Mouse (Mus musculus): ENCODE measurements around the gene Dnajb13. TPM values are rescaled to one million over a fixed set of nuclear protein-coding genes. Genes with fewer than 3 reads are reported as not detected.

The Dnajb13 gene
- total RNA-seq (2021), result under 1 TPM; 0.35 to 0.81 TPM

GRCm38 (mm10) chr7:100514573-100514972 is at the start of gene Dnajb13:
Gene Dnajb13 (minus strand): TSS chr7:100514960.
- peak in 1 of 2 experiments; percentile 12 for DNase-seq (ENCODE audit: extremely low spot score in 1 of 2, low spot score in 1 of 2)

GRCm38 (mm10) chr7:100561861-100562587 is 47.3 kb upstream of the Dnajb13 start:
- DNase-seq (ENCODE audit: extremely low spot score in 1 of 2, low spot score in 1 of 2), result no peak

GRCm38 (mm10) chr7:100559331-100559730 is 44.6 kb upstream of the Dnajb13 start:
- no peak for DNase-seq (ENCODE audit: extremely low spot score in 1 of 2, low spot score in 1 of 2)

- DNase-seq (ENCODE audit: extremely low spot score in 1 of 2, low spot score in 1 of 2), result no peak
These were observed 42.5 kb upstream of the Dnajb13 start for GRCm38 (mm10) chr7:100557241-100557640.

- peak; percentile 33 to 53 for DNase-seq (ENCODE audit: extremely low spot score in 1 of 2, low spot score in 1 of 2)
These were observed 40.7 kb upstream of the Dnajb13 start for GRCm38 (mm10) chr7:100555431-100555951.

GRCm38 (mm10) chr7:100554939-100555338 is 40.2 kb upstream of the Dnajb13 start:
- DNase-seq (ENCODE audit: extremely low spot score in 1 of 2, low spot score in 1 of 2), result no peak

- peak in 1 of 2 experiments; percentile 29 for DNase-seq (ENCODE audit: extremely low spot score in 1 of 2, low spot score in 1 of 2)
These were observed 35.7 kb upstream of the Dnajb13 start for GRCm38 (mm10) chr7:100550338-100551007.

- no peak for DNase-seq (ENCODE audit: extremely low spot score in 1 of 2, low spot score in 1 of 2)
These were observed 35.0 kb upstream of the Dnajb13 start for GRCm38 (mm10) chr7:100549796-100550195.

GRCm38 (mm10) chr7:100547631-100548030 is 32.9 kb upstream of the Dnajb13 start:
- DNase-seq (ENCODE audit: extremely low spot score in 1 of 2, low spot score in 1 of 2), result no peak

- no peak for DNase-seq (ENCODE audit: extremely low spot score in 1 of 2, low spot score in 1 of 2)
These were observed 29.7 kb upstream of the Dnajb13 start for GRCm38 (mm10) chr7:100544437-100544836.

GRCm38 (mm10) chr7:100539516-100539915 is 24.8 kb upstream of the Dnajb13 start:
- no peak for DNase-seq (ENCODE audit: extremely low spot score in 1 of 2, low spot score in 1 of 2)

GRCm38 (mm10) chr7:100537519-100537902 is 22.8 kb upstream of the Dnajb13 start:
- no peak for DNase-seq (ENCODE audit: extremely low spot score in 1 of 2, low spot score in 1 of 2)

GRCm38 (mm10) chr7:100536804-100537518 is 22.2 kb upstream of the Dnajb13 start, which contains the start of gene Coa4:
Gene Coa4 (plus strand): TSS chr7:100537071.
- peak; percentile 64 to 71 for DNase-seq (ENCODE audit: extremely low spot score in 1 of 2, low spot score in 1 of 2)

GRCm38 (mm10) chr7:100535831-100536230 is 21.1 kb upstream of the Dnajb13 start:
- no peak for DNase-seq (ENCODE audit: extremely low spot score in 1 of 2, low spot score in 1 of 2)

GRCm38 (mm10) chr7:100534216-100534615 is 19.5 kb upstream of the Dnajb13 start:
- DNase-seq (ENCODE audit: extremely low spot score in 1 of 2, low spot score in 1 of 2), result no peak

- DNase-seq (ENCODE audit: extremely low spot score in 1 of 2, low spot score in 1 of 2), result no peak
These were observed 18.7 kb upstream of the Dnajb13 start for GRCm38 (mm10) chr7:100533503-100533902.

- no peak for DNase-seq (ENCODE audit: extremely low spot score in 1 of 2, low spot score in 1 of 2)
These were observed 16.0 kb upstream of the Dnajb13 start for GRCm38 (mm10) chr7:100530766-100531165.

- DNase-seq (ENCODE audit: extremely low spot score in 1 of 2, low spot score in 1 of 2), result no peak
These were observed 9.9 kb upstream of the Dnajb13 start for GRCm38 (mm10) chr7:100524669-100525068.

GRCm38 (mm10) chr7:100522222-100522621 is 7.5 kb upstream of the Dnajb13 start:
- DNase-seq (ENCODE audit: extremely low spot score in 1 of 2, low spot score in 1 of 2), result no peak

- peak; percentile 79 to 95 for DNase-seq (ENCODE audit: extremely low spot score in 1 of 2, low spot score in 1 of 2)
These were observed 6.0 kb upstream of the Dnajb13 start for GRCm38 (mm10) chr7:100520663-100521285.

Measured in layer of hippocampus, postnatal 25 days (tissue).